Mouse (Mus musculus): ENCODE data around the gene Acy3. TPM values are rescaled to one million over a fixed set of nuclear protein-coding genes. Genes with fewer than 3 reads are reported as not detected.
A peak's percentile ranks its signal among the peaks of the same experiment; 100 is the strongest.
"Not testable (repeated sequence)": the region's sequence is repeated elsewhere in the genome, so short reads cannot be mapped to it uniquely, and the experiment has no call there.

Gene Acy3
- polyA plus RNA-seq, 1 experiment from 2014 or later, result 11.9 TPM

- H3K27ac ChIP-seq (ENCODE audit: low read length), result no peak overlapping the region
- 61% methylated on average over 11 of the region's 11 CpGs for WGBS
- H3K9ac ChIP-seq (ENCODE audit: low read length), result no peak overlapping the region
- no peak overlapping the region for H3K4me2 ChIP-seq (ENCODE audit: low read depth, low read length)
- H3K4me1 ChIP-seq (replicated peaks; ENCODE audit: control insufficient read depth, insufficient read depth, low read length), result no peaks in the 10 kb centered on the region
- no peaks in the 10 kb centered on the region for H3K27me3 ChIP-seq (ENCODE audit: control insufficient read depth, insufficient read depth, low read depth, low read length)
- H3K36me3 ChIP-seq (ENCODE audit: control insufficient read depth, insufficient read depth, low read length), result no peaks in the 10 kb centered on the region
- no peak for ATAC-seq (ENCODE audit: low read depth)
- no peaks in the 10 kb centered on the region for H3K9me3 ChIP-seq (ENCODE audit: control insufficient read depth, low read length)
- no peak overlapping the region for H3K4me3 ChIP-seq (ENCODE audit: low read length)
These were observed 19.9 kb upstream of the Acy3 start for GRCm38 (mm10) chr19:3966330-3967075.

- no peak for ATAC-seq (ENCODE audit: low read depth)
- Histone ChIP-seq H3K4me3 (ENCODE audit: low read length) (no peak overlapping the region), H3K9me3 (ENCODE audit: control insufficient read depth, low read length) (no peaks in the 10 kb centered on the region), H3K27me3 (ENCODE audit: control insufficient read depth, insufficient read depth, low read depth, low read length) (no peaks in the 10 kb centered on the region), H3K27ac (ENCODE audit: low read length) (no peak overlapping the region), H3K4me2 (ENCODE audit: low read depth, low read length) (no peak overlapping the region), H3K9ac (ENCODE audit: low read length) (no peak overlapping the region), H3K4me1 (replicated peaks; ENCODE audit: control insufficient read depth, insufficient read depth, low read length) (no peaks in the 10 kb centered on the region), H3K36me3 (ENCODE audit: control insufficient read depth, insufficient read depth, low read length) (no peaks in the 10 kb centered on the region)
- 39% methylated on average over 3 of the region's 3 CpGs for WGBS
These were observed 19.1 kb upstream of the Acy3 start for GRCm38 (mm10) chr19:3967258-3967657.

GRCm38 (mm10) chr19:3972229-3972628 is 14.1 kb upstream of the Acy3 start, which contains the start of gene Aldh3b2:
Gene Aldh3b2 (plus strand): TSS chr19:3972328.
- 0 out of 2 replicates have a peak within 1 kb of the TSS, but pooled peaks have one; percentile 6 for H3K27ac ChIP-seq (ENCODE audit: low read length)
- ATAC-seq (ENCODE audit: low read depth), result peak; percentile 70; the same call in 1 of the 2 replicates
- H3K4me1 ChIP-seq (replicated peaks; ENCODE audit: control insufficient read depth, insufficient read depth, low read length), result no peaks in the 10 kb centered on the region
- H3K4me3 ChIP-seq (ENCODE audit: low read length), result no peak within 1 kb of the TSS
- H3K9ac ChIP-seq (ENCODE audit: low read length), result no peak within 1 kb of the TSS
- H3K36me3 ChIP-seq (ENCODE audit: control insufficient read depth, insufficient read depth, low read length), result no peaks in the 10 kb centered on the region
- no peaks in the 10 kb centered on the region for H3K27me3 ChIP-seq (ENCODE audit: control insufficient read depth, insufficient read depth, low read depth, low read length)
- WGBS, result 16% methylated on average over 9 of the region's 9 CpGs
- H3K4me2 ChIP-seq (ENCODE audit: low read depth, low read length), result no peak within 1 kb of the TSS
- H3K9me3 ChIP-seq (ENCODE audit: control insufficient read depth, low read length), result no peaks in the 10 kb centered on the region

- H3K4me2 ChIP-seq (ENCODE audit: low read depth, low read length); H3K27ac ChIP-seq (ENCODE audit: low read length); H3K9me3 ChIP-seq (ENCODE audit: control insufficient read depth, low read length); H3K36me3 ChIP-seq (ENCODE audit: control insufficient read depth, insufficient read depth, low read length); H3K4me1 ChIP-seq (replicated peaks; ENCODE audit: control insufficient read depth, insufficient read depth, low read length); H3K4me3 ChIP-seq (ENCODE audit: low read length); H3K27me3 ChIP-seq (ENCODE audit: control insufficient read depth, insufficient read depth, low read depth, low read length); H3K9ac ChIP-seq (ENCODE audit: low read length); ATAC-seq (ENCODE audit: low read depth): not testable (repeated sequence)
- 70% methylated on average over 6 of the region's 6 CpGs for whole genome bisulfite sequencing
These were observed 11.8 kb upstream of the Acy3 start for GRCm38 (mm10) chr19:3974608-3975007.

GRCm38 (mm10) chr19:3975866-3976265 is 10.5 kb upstream of the Acy3 start:
- Histone ChIP-seq H3K4me2 (ENCODE audit: low read depth, low read length) (no peak overlapping the region), H3K36me3 (ENCODE audit: control insufficient read depth, insufficient read depth, low read length) (no peaks in the 10 kb centered on the region), H3K9ac (ENCODE audit: low read length) (no peak overlapping the region), H3K27me3 (ENCODE audit: control insufficient read depth, insufficient read depth, low read depth, low read length) (no peaks in the 10 kb centered on the region), H3K9me3 (ENCODE audit: control insufficient read depth, low read length) (no peaks in the 10 kb centered on the region), H3K27ac (ENCODE audit: low read length) (no peak overlapping the region), H3K4me1 (replicated peaks; ENCODE audit: control insufficient read depth, insufficient read depth, low read length) (no peaks in the 10 kb centered on the region), H3K4me3 (ENCODE audit: low read length) (no peak overlapping the region)
- no peak for ATAC-seq (ENCODE audit: low read depth)
- 58% methylated on average over 2 of the region's 2 CpGs for WGBS

- 10% methylated on average over 4 of the region's 4 CpGs for WGBS
- Histone ChIP-seq H3K9me3 (ENCODE audit: control insufficient read depth, low read length) (no peaks in the 10 kb centered on the region), H3K4me1 (replicated peaks; ENCODE audit: control insufficient read depth, insufficient read depth, low read length) (peaks cover 2% of the 10 kb centered on the region; the same call in 1 of the 2 replicates), H3K36me3 (ENCODE audit: control insufficient read depth, insufficient read depth, low read length) (no peaks in the 10 kb centered on the region), H3K9ac (ENCODE audit: low read length) (no peak overlapping the region), H3K4me2 (ENCODE audit: low read depth, low read length) (no peak overlapping the region), H3K27me3 (ENCODE audit: control insufficient read depth, insufficient read depth, low read depth, low read length) (no peaks in the 10 kb centered on the region), H3K27ac (ENCODE audit: low read length) (no peak overlapping the region), H3K4me3 (ENCODE audit: low read length) (no peak overlapping the region)
- peak; percentile 70; the same call in 1 of the 2 replicates for ATAC-seq (ENCODE audit: low read depth)
These were observed 6.1 kb upstream of the Acy3 start for GRCm38 (mm10) chr19:3980309-3980708.

- Histone ChIP-seq H3K27me3 (ENCODE audit: control insufficient read depth, insufficient read depth, low read depth, low read length) (no peaks in the 10 kb centered on the region), H3K9ac (ENCODE audit: low read length) (no peak overlapping the region), H3K9me3 (ENCODE audit: control insufficient read depth, low read length) (no peaks in the 10 kb centered on the region), H3K27ac (ENCODE audit: low read length) (no peak overlapping the region), H3K4me2 (ENCODE audit: low read depth, low read length) (no peak overlapping the region), H3K36me3 (ENCODE audit: control insufficient read depth, insufficient read depth, low read length) (no peaks in the 10 kb centered on the region), H3K4me1 (replicated peaks; ENCODE audit: control insufficient read depth, insufficient read depth, low read length) (peaks cover 5% of the 10 kb centered on the region; the same call in 1 of the 2 replicates), H3K4me3 (ENCODE audit: low read length) (no peak overlapping the region)
- 73% methylated on average over 9 of the region's 9 CpGs for WGBS
- no peak for ATAC-seq (ENCODE audit: low read depth)
These were observed 5.5 kb upstream of the Acy3 start for GRCm38 (mm10) chr19:3980917-3981316.

GRCm38 (mm10) chr19:3983527-3984200 is 2.7 kb upstream of the Acy3 start:
- H3K36me3 ChIP-seq (ENCODE audit: control insufficient read depth, insufficient read depth, low read length), result no peaks in the 10 kb centered on the region; the same call in 1 of the 2 replicates
- no peak overlapping the region for H3K27ac ChIP-seq (ENCODE audit: low read length)
- WGBS, result 54% methylated on average over 9 of the region's 9 CpGs
- H3K4me2 ChIP-seq (ENCODE audit: low read depth, low read length), result no peak overlapping the region
- H3K9ac ChIP-seq (ENCODE audit: low read length), result no peak overlapping the region
- no peaks in the 10 kb centered on the region for H3K27me3 ChIP-seq (ENCODE audit: control insufficient read depth, insufficient read depth, low read depth, low read length)
- ATAC-seq (ENCODE audit: low read depth), result no peak
- H3K4me3 ChIP-seq (ENCODE audit: low read length), result no peak overlapping the region
- peaks cover 16% of the 10 kb centered on the region for H3K4me1 ChIP-seq (replicated peaks; ENCODE audit: control insufficient read depth, insufficient read depth, low read length)
- H3K9me3 ChIP-seq (ENCODE audit: control insufficient read depth, low read length), result no peaks in the 10 kb centered on the region

- Histone ChIP-seq H3K9ac (ENCODE audit: low read length) (peak overlapping the region; percentile 20; the same call in 1 of the 2 replicates), H3K4me2 (ENCODE audit: low read depth, low read length) (no peak overlapping the region), H3K4me1 (replicated peaks; ENCODE audit: control insufficient read depth, insufficient read depth, low read length) (peaks cover 16% of the 10 kb centered on the region), H3K36me3 (ENCODE audit: control insufficient read depth, insufficient read depth, low read length) (no peaks in the 10 kb centered on the region; the same call in 1 of the 2 replicates), H3K4me3 (ENCODE audit: low read length) (no peak overlapping the region), H3K27ac (ENCODE audit: low read length) (peak overlapping the region; percentile 75), H3K27me3 (ENCODE audit: control insufficient read depth, insufficient read depth, low read depth, low read length) (no peaks in the 10 kb centered on the region), H3K9me3 (ENCODE audit: control insufficient read depth, low read length) (no peaks in the 10 kb centered on the region)
- ATAC-seq (ENCODE audit: low read depth), result peak; percentile 48
- 27% methylated on average over 8 of the region's 8 CpGs for WGBS
These were observed 1.1 kb upstream of the Acy3 start for GRCm38 (mm10) chr19:3985261-3985681.
